Comparison of ENCODE assay signal across 25 mouse cellular contexts in the genomic region with DNA sequence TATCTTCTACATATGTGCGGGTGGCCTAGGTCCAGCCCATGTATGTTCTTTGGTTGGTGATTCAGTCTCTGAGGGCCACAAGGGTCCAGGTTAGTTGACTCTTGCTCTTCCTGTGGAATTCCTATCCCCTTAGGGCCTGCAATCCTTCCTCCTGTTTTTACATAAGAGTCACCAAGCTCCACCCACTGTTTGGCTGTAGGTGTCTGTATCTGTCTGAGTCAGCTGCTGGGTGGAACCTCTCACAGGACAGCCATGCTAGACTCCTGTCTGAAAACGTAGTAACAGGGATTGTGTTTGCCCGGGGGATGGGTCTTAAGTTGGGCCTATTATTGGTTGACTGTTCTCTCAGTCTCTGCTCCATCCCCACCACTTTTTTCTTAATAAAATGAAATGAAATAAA. TPM values are rescaled to one million over a fixed set of nuclear protein-coding genes. Genes with fewer than 3 reads are reported as not detected.
DNase-seq lines count a peak whose midpoint lies in the region; ATAC-seq and TF ChIP-seq lines count a peak whose summit lies in the region.
"Had no signal": no experiment of that assay in that cellular context is flagged by ENCODE, and none has a peak within 500 bp of the region (broad histone marks: within the 10 kb centered on the region; RNA-seq: fewer than 3 reads in every experiment).

No protein-coding gene starts in this region.

- no peak for TF ChIP-seq CTCF in liver, embryonic 14.5 days (IDR thresholded peaks at IDR 0.05; ENCODE audit: low read depth)

- no peaks in the 10 kb centered on the region for H3K9me3 ChIP-seq in liver, embryonic 14.5 days (ENCODE audit: control insufficient read depth, low read length)
- no peaks in the 10 kb centered on the region for H3K9me3 ChIP-seq in forebrain, embryonic 10.5 days
- H3K9me3 ChIP-seq: forebrain, embryonic 15.5 days; G1E; heart, embryonic 10.5 days; limb, embryonic 13.5 days; midbrain, embryonic 15.5 days; neural tube, embryonic 12.5 days had no signal

- peak; percentile 3 for DNase-seq in adrenal gland, postnatal 14 days
- DNase-seq in adrenal gland, postnatal 4 days (ENCODE audit: low spot score in 2 of 2), result no peak
- peak; percentile 27 for DNase-seq in c-Kit-negative CD71-positive TER-119-positive erythroid progenitor cells, embryonic 14.5 days (ENCODE audit: low read depth, low spot score)
- no peak for DNase-seq in liver, embryonic 14.5 days (ENCODE audit: low read depth in 3 of 3, low spot score in 3 of 3)
- DNase-seq in lung, postnatal 25 days (ENCODE audit: low spot score), result no peak
- no peak for DNase-seq in forebrain, embryonic 10.5 days (ENCODE audit: extremely low spot score, low spot score)
- no peak for DNase-seq in kidney, adult 18-20 months
- DNase-seq: adrenal gland, postnatal 36 days; cerebellum, adult 2 months; cerebellum, postnatal 25 days; kidney, postnatal 4 days; lung, embryonic 14.5 days; lung, postnatal 4 days; retina, postnatal 1 day; right cerebral cortex, postnatal 25 days; spleen, adult 18-20 months; thymus, postnatal 14 days had no signal

- no peak overlapping the region for H3K27ac ChIP-seq in liver, embryonic 14.5 days
- H3K27ac ChIP-seq in forebrain, embryonic 10.5 days, result no peak overlapping the region
- H3K27ac ChIP-seq: forebrain, embryonic 15.5 days; heart, embryonic 10.5 days; limb, embryonic 13.5 days; midbrain, embryonic 15.5 days; neural tube, embryonic 12.5 days had no signal

- H3K4me1 ChIP-seq in liver, embryonic 14.5 days (replicated peaks; ENCODE audit: control insufficient read depth in 2 of 2, insufficient read depth in 2 of 2, low read length in 1 of 2), result peaks cover 0 to 6% of the 10 kb centered on the region in 2 experiments; a peak in 2 of 4 replicates
- H3K4me1 ChIP-seq in forebrain, embryonic 10.5 days, result no peaks in the 10 kb centered on the region
- H3K4me1 ChIP-seq: forebrain, embryonic 15.5 days; heart, embryonic 10.5 days; limb, embryonic 13.5 days; midbrain, embryonic 15.5 days; neural tube, embryonic 12.5 days had no signal

- no peaks in the 10 kb centered on the region for H3K36me3 ChIP-seq in liver, embryonic 14.5 days (replicated peaks; ENCODE audit: control insufficient read depth, insufficient read depth, low read depth)
- H3K36me3 ChIP-seq in forebrain, embryonic 10.5 days (replicated peaks), result no peaks in the 10 kb centered on the region
- H3K36me3 ChIP-seq: forebrain, embryonic 15.5 days; G1E; heart, embryonic 10.5 days; limb, embryonic 13.5 days; midbrain, embryonic 15.5 days; neural tube, embryonic 12.5 days had no signal

- WGBS in liver, embryonic 14.5 days (ENCODE audit: insufficient replicate concordance), result 50% methylated on average over 3 of the region's 3 CpGs
- WGBS in forebrain, embryonic 10.5 days, result 79% methylated on average over 3 of the region's 3 CpGs

- TF ChIP-seq EP300 in liver, embryonic 14.5 days (IDR thresholded peaks at IDR 0.05; ENCODE audit: low read depth), result no peak

- peak; percentile 84 for ATAC-seq in liver, embryonic 14.5 days (ENCODE audit: insufficient read depth)
- ATAC-seq: forebrain, embryonic 15.5 days; hindbrain, embryonic 16.5 days; intestine, postnatal 0 days; midbrain, embryonic 15.5 days had no signal

- no peak overlapping the region for H3K9ac ChIP-seq in liver, embryonic 14.5 days (replicated peaks)
- H3K9ac ChIP-seq: forebrain, embryonic 15.5 days; limb, embryonic 13.5 days; lung, embryonic 14.5 days; midbrain, embryonic 15.5 days; neural tube, embryonic 12.5 days had no signal

- no peak overlapping the region for H3K4me3 ChIP-seq in liver, embryonic 14.5 days (ENCODE audit: insufficient read depth in 1 of 2, low read depth in 2 of 2, low read length in 2 of 2)
- H3K4me3 ChIP-seq in forebrain, embryonic 10.5 days, result no peak overlapping the region
- H3K4me3 ChIP-seq: forebrain, embryonic 15.5 days; heart, embryonic 10.5 days; limb, embryonic 13.5 days; midbrain, embryonic 15.5 days; neural tube, embryonic 12.5 days had no signal

- H3K27me3 ChIP-seq in liver, embryonic 14.5 days (ENCODE audit: control insufficient read depth, insufficient read depth, low read length), result no peaks in the 10 kb centered on the region
- H3K27me3 ChIP-seq in forebrain, embryonic 10.5 days (ENCODE audit: poor library complexity, severe bottlenecking), result no peaks in the 10 kb centered on the region
- H3K27me3 ChIP-seq: forebrain, embryonic 15.5 days; limb, embryonic 13.5 days; midbrain, embryonic 15.5 days; neural tube, embryonic 12.5 days had no signal

- no peak overlapping the region for H3K4me2 ChIP-seq in liver, embryonic 14.5 days (ENCODE audit: low read depth)
- H3K4me2 ChIP-seq: forebrain, embryonic 15.5 days; limb, embryonic 13.5 days; lung, embryonic 14.5 days; midbrain, embryonic 15.5 days; neural tube, embryonic 12.5 days had no signal

RNA-seq across cellular contexts. Expression of gene Jade3, which starts 13.3 kb away (rescaled TPM):
- 5.6 and 5.8 TPM in 2 replicates for total RNA-seq in adrenal gland, postnatal 14 days (2021)
- total RNA-seq in adrenal gland, postnatal 4 days (2021), result 10 to 100 TPM in 1 of 2 experiments, 1 to 10 TPM in 1; 8.2 to 11.1 TPM
- 1.9 and 3.3 TPM in 2 replicates for polyA plus RNA-seq in liver, embryonic 14.5 days (2012; rRNA removed)
- 6.3 and 7.3 TPM in 2 replicates for polyA plus RNA-seq in liver, embryonic 14.5 days (2014; fragmentation: Nextera tagmentation; extraction: Ambion mirVana)
- polyA plus RNA-seq in forebrain, embryonic 10.5 days (2016; fragmentation: Nextera tagmentation; extraction: Ambion mirVana), result 11.3 and 12.1 TPM in 2 replicates

RNA-seq across cellular contexts. Expression of gene Rp2, which starts 47.9 kb away (rescaled TPM):
- 16.1 and 16.7 TPM in 2 replicates for total RNA-seq in adrenal gland, postnatal 14 days (2021)
- total RNA-seq in adrenal gland, postnatal 4 days (2021), result 10 to 100 TPM; 21.5 to 22.1 TPM
- polyA plus RNA-seq in liver, embryonic 14.5 days (2012; rRNA removed), result 2.9 and 5.6 TPM in 2 replicates
- 8.2 and 10.4 TPM in 2 replicates for polyA plus RNA-seq in liver, embryonic 14.5 days (2014; fragmentation: Nextera tagmentation; extraction: Ambion mirVana)
- polyA plus RNA-seq in forebrain, embryonic 10.5 days (2016; fragmentation: Nextera tagmentation; extraction: Ambion mirVana), result 16.4 and 19.2 TPM in 2 replicates

Comparison
In these comparisons a context has a peak if more than half of its experiments do, and no peak if none do; other contexts are left out.
1. DNase-seq: peak in adrenal gland, postnatal 14 days (single experiment) and c-Kit-negative CD71-positive TER-119-positive erythroid progenitor cells, embryonic 14.5 days (single experiment); none in adrenal gland, postnatal 4 days (0 of 2), liver, embryonic 14.5 days (0 of 3), lung, postnatal 25 days (single experiment), forebrain, embryonic 10.5 days (single experiment) and kidney, adult 18-20 months (single experiment).